17 mouse cellular contexts compared by ENCODE assay signal in genomic region chr9:45943628-45944505, GRCm38 (mm10). TPM values are rescaled to one million over a fixed set of nuclear protein-coding genes. Genes with fewer than 3 reads are reported as not detected.
A peak's percentile ranks its signal among the peaks of the same experiment; 100 is the strongest.
DNase-seq lines count a peak whose midpoint lies in the region; ATAC-seq and TF ChIP-seq lines count a peak whose summit lies in the region.
"Had no signal": no experiment of that assay in that cellular context is flagged by ENCODE, and none has a peak within 500 bp of the region (broad histone marks: within the 10 kb centered on the region; RNA-seq: fewer than 3 reads in every experiment).

No protein-coding gene starts in this region.

- peaks cover 49% of the 10 kb centered on the region for H3K36me3 ChIP-seq in heart, embryonic 16.5 days (ENCODE audit: control insufficient read depth, insufficient read depth)
- H3K36me3 ChIP-seq in liver, embryonic 12.5 days, result peaks cover 96% of the 10 kb centered on the region
- H3K36me3 ChIP-seq in stomach, postnatal 0 days (ENCODE audit: control insufficient read depth, insufficient read depth, low read length), result peaks cover 48% of the 10 kb centered on the region

- no peak for TF ChIP-seq EP300 in stomach, postnatal 0 days (optimal IDR thresholded peaks at IDR 0.05)

- no peak for TF ChIP-seq CTCF in stomach, postnatal 0 days (IDR thresholded peaks at IDR 0.05; ENCODE audit: low read depth)

- H3K4me3 ChIP-seq in heart, embryonic 16.5 days (ENCODE audit: low read length), result no peak overlapping the region
- no peak overlapping the region for H3K4me3 ChIP-seq in liver, embryonic 12.5 days
- no peak overlapping the region for H3K4me3 ChIP-seq in stomach, postnatal 0 days (ENCODE audit: low read depth, low read length)
- H3K4me3 ChIP-seq: hindbrain, embryonic 12.5 days; left cerebral cortex, adult 2 months; midbrain, embryonic 13.5 days; neural tube, embryonic 13.5 days had no signal

- 0 out of 2 replicates have a peak, but pooled peaks have one; percentile 14 for ATAC-seq in heart, embryonic 16.5 days (replicated peaks; ENCODE audit: extremely low read depth, insufficient read depth, low FRiP score)
- peak; percentile 58 for ATAC-seq in liver, embryonic 12.5 days
- ATAC-seq in stomach, postnatal 0 days (ENCODE audit: low FRiP score, low TSS enrichment), result peak; percentile 79
- ATAC-seq: midbrain, embryonic 13.5 days; Patski had no signal

- intact Hi-C loops in heart, postnatal 14 days (cut with DNase I), result no loop called here

- no peak overlapping the region for H3K9ac ChIP-seq in heart, embryonic 16.5 days (ENCODE audit: low read length)
- H3K9ac ChIP-seq in liver, embryonic 12.5 days, result no peak overlapping the region
- no peak overlapping the region for H3K9ac ChIP-seq in stomach, postnatal 0 days (ENCODE audit: low read length)
- H3K9ac ChIP-seq: hindbrain, embryonic 12.5 days; midbrain, embryonic 13.5 days; neural tube, embryonic 13.5 days had no signal

- no peak overlapping the region for H3K4me2 ChIP-seq in heart, embryonic 16.5 days (ENCODE audit: low read depth, low read length)
- peak overlapping the region; percentile 45 for H3K4me2 ChIP-seq in liver, embryonic 12.5 days
- no peak overlapping the region for H3K4me2 ChIP-seq in stomach, postnatal 0 days (replicated peaks; ENCODE audit: low read depth)
- H3K4me2 ChIP-seq: hindbrain, embryonic 12.5 days; midbrain, embryonic 13.5 days; neural tube, embryonic 13.5 days had no signal

- H3K27me3 ChIP-seq in heart, embryonic 16.5 days (ENCODE audit: control insufficient read depth, insufficient read depth, low read length), result no peaks in the 10 kb centered on the region
- no peaks in the 10 kb centered on the region for H3K27me3 ChIP-seq in liver, embryonic 12.5 days (replicated peaks)
- no peaks in the 10 kb centered on the region for H3K27me3 ChIP-seq in stomach, postnatal 0 days (ENCODE audit: control insufficient read depth, insufficient read depth, low read length)
- H3K27me3 ChIP-seq: CH12.LX; hindbrain, embryonic 12.5 days; midbrain, embryonic 13.5 days; neural tube, embryonic 13.5 days; Patski had no signal

- 88% methylated on average over 8 of the region's 8 CpGs for WGBS in heart, embryonic 16.5 days
- WGBS in liver, embryonic 12.5 days (ENCODE audit: insufficient replicate concordance), result 85% methylated on average over 8 of the region's 8 CpGs
- 89% methylated on average over 8 of the region's 8 CpGs for WGBS in stomach, postnatal 0 days

- no peaks in the 10 kb centered on the region for H3K9me3 ChIP-seq in heart, embryonic 16.5 days (replicated peaks; ENCODE audit: control insufficient read depth, low read length)
- H3K9me3 ChIP-seq in liver, embryonic 12.5 days (replicated peaks), result 0 out of 2 replicates have a peak, but pooled peaks cover 8% of the 10 kb centered on the region
- no peaks in the 10 kb centered on the region for H3K9me3 ChIP-seq in stomach, postnatal 0 days (ENCODE audit: control insufficient read depth, low read length)
- H3K9me3 ChIP-seq: hindbrain, embryonic 12.5 days; midbrain, embryonic 13.5 days; neural tube, embryonic 13.5 days had no signal

- H3K27ac ChIP-seq in heart, embryonic 16.5 days (ENCODE audit: low read length), result no peak overlapping the region
- H3K27ac ChIP-seq in liver, embryonic 12.5 days, result peak overlapping the region; percentile 62
- H3K27ac ChIP-seq in stomach, postnatal 0 days (replicated peaks), result no peak overlapping the region
- H3K27ac ChIP-seq: hindbrain, embryonic 12.5 days; left cerebral cortex, adult 2 months; midbrain, embryonic 13.5 days; neural tube, embryonic 13.5 days had no signal

- no peak for DNase-seq in heart, postnatal 14 days
- DNase-seq in thymus, postnatal 4 days, result peak; percentile 27
- DNase-seq in thymus, postnatal 10 days (ENCODE audit: low spot score in 2 of 2), result no peak
- peak; percentile 60 for DNase-seq in stomach, postnatal 0 days (ENCODE audit: low spot score)
- DNase-seq in kidney, adult 11 months, result no peak
- DNase-seq in left cerebral cortex, adult 9 months (ENCODE audit: low spot score in 2 of 2), result no peak
- DNase-seq: kidney, postnatal 10 days; lung, adult 18-20 months; right cerebral cortex, adult 18-20 months had no signal

- H3K4me1 ChIP-seq in heart, embryonic 16.5 days (ENCODE audit: control insufficient read depth, insufficient read depth, low read length), result no peaks in the 10 kb centered on the region
- H3K4me1 ChIP-seq in liver, embryonic 12.5 days, result peaks cover 50% of the 10 kb centered on the region
- no peaks in the 10 kb centered on the region for H3K4me1 ChIP-seq in stomach, postnatal 0 days (replicated peaks; ENCODE audit: control insufficient read depth, insufficient read depth)
- H3K4me1 ChIP-seq: hindbrain, embryonic 12.5 days; midbrain, embryonic 13.5 days; neural tube, embryonic 13.5 days had no signal

RNA-seq across cellular contexts. Expression of gene Tagln, which starts 8.0 kb away (rescaled TPM):
- polyA plus RNA-seq in heart, embryonic 16.5 days (2015; fragmentation: Nextera tagmentation; extraction: Ambion mirVana), result 77.9 and 86.2 TPM in 2 replicates
- 10 to 100 TPM; 52.9 to 60.8 TPM for total RNA-seq in heart, postnatal 14 days (2021)
- 9.2 and 11.0 TPM in 2 replicates for polyA plus RNA-seq in liver, embryonic 12.5 days (2016; fragmentation: Nextera tagmentation; extraction: Ambion mirVana)
- 881 and 1,168 TPM in 2 replicates for polyA plus RNA-seq in stomach, postnatal 0 days (2015; fragmentation: Nextera tagmentation; extraction: Ambion mirVana)

RNA-seq across cellular contexts. Expression of gene Sidt2, which starts 11.2 kb away (rescaled TPM):
- 36.9 and 38.3 TPM in 2 replicates for polyA plus RNA-seq in heart, embryonic 16.5 days (2015; fragmentation: Nextera tagmentation; extraction: Ambion mirVana)
- total RNA-seq in heart, postnatal 14 days (2021), result 10 to 100 TPM; 71.9 to 80.7 TPM
- polyA plus RNA-seq in liver, embryonic 12.5 days (2016; fragmentation: Nextera tagmentation; extraction: Ambion mirVana), result 31.5 and 33.3 TPM in 2 replicates
- 41.0 and 46.1 TPM in 2 replicates for polyA plus RNA-seq in stomach, postnatal 0 days (2015; fragmentation: Nextera tagmentation; extraction: Ambion mirVana)

RNA-seq across cellular contexts. Expression of gene Rnf214, which starts 37.2 kb away (rescaled TPM):
- polyA plus RNA-seq in heart, embryonic 16.5 days (2015; fragmentation: Nextera tagmentation; extraction: Ambion mirVana), result 38.0 and 42.3 TPM in 2 replicates
- total RNA-seq in heart, postnatal 14 days (2021), result 10 to 100 TPM; 27.9 to 28.3 TPM
- polyA plus RNA-seq in liver, embryonic 12.5 days (2016; fragmentation: Nextera tagmentation; extraction: Ambion mirVana), result 17.5 and 24.0 TPM in 2 replicates
- 18.9 and 22.3 TPM in 2 replicates for polyA plus RNA-seq in stomach, postnatal 0 days (2015; fragmentation: Nextera tagmentation; extraction: Ambion mirVana)

RNA-seq across cellular contexts. Expression of gene Pcsk7, which starts 37.6 kb away (rescaled TPM):
- 18.7 and 19.9 TPM in 2 replicates for polyA plus RNA-seq in heart, embryonic 16.5 days (2015; fragmentation: Nextera tagmentation; extraction: Ambion mirVana)
- total RNA-seq in heart, postnatal 14 days (2021), result 10 to 100 TPM; 23.3 to 24.5 TPM
- polyA plus RNA-seq in liver, embryonic 12.5 days (2016; fragmentation: Nextera tagmentation; extraction: Ambion mirVana), result 9.8 and 10.6 TPM in 2 replicates
- 17.8 and 19.7 TPM in 2 replicates for polyA plus RNA-seq in stomach, postnatal 0 days (2015; fragmentation: Nextera tagmentation; extraction: Ambion mirVana)

Comparison
In these comparisons a context has a peak if more than half of its experiments do, and no peak if none do; other contexts are left out.
1. DNase-seq: peak in thymus, postnatal 4 days (single experiment) and stomach, postnatal 0 days (single experiment); none in heart, postnatal 14 days (0 of 2), thymus, postnatal 10 days (0 of 2), kidney, adult 11 months (single experiment) and left cerebral cortex, adult 9 months (0 of 2).
2. ATAC-seq: peak in every context shown above with its lines; median percentile 79 in stomach, postnatal 0 days; 58 in liver, embryonic 12.5 days; 14 in heart, embryonic 16.5 days.
3. RNA of gene Tagln, which starts 8.0 kb away (polyA plus RNA-seq): 881 to 1,168 TPM in stomach, postnatal 0 days; 77.9 to 86.2 TPM in heart, embryonic 16.5 days and 9.2 to 11.0 TPM in liver, embryonic 12.5 days; every median in the first group is over 10 times any median in the second.